Mouse (Mus musculus): ENCODE measurements at regions not wholly inside any gene's neighbourhood (a gene's known extent, or its start where the extent isn't known, plus 50 kb on each side); places are given as distances from the start of the nearest gene placed in this dataset.

- no peak for ATAC-seq (replicated peaks; ENCODE audit: poor library complexity)
These were observed 389.3 kb upstream of the Cited2 start for GRCm38 (mm10) chr10:17333676-17334075.

DNA sequence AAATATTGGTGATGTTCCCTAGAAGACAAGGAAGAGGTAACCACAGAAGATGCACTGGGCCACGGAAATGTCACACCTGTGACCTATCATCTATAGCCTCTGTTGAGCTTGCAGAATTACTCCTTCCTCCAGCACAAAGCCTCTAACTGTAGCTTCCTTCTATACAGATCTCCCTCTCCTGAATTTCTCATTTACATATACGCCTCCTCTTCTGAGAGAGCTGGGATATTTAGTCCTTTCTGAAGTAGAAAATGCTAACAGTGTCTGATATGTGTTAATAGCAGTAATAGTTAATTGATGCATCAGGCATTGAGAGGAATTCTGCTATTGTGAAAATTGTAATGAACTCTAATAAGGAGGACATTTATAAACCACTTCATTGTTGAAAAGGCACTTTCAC lies 385.8 kb upstream of the Cited2 start:
- ATAC-seq (replicated peaks; ENCODE audit: poor library complexity), result no peak

GRCm38 (mm10) chr10:17343829-17344228 lies 379.2 kb upstream of the Cited2 start:
- peak; percentile 71; the same call in 1 of the 2 replicates for ATAC-seq (replicated peaks; ENCODE audit: poor library complexity)

DNA sequence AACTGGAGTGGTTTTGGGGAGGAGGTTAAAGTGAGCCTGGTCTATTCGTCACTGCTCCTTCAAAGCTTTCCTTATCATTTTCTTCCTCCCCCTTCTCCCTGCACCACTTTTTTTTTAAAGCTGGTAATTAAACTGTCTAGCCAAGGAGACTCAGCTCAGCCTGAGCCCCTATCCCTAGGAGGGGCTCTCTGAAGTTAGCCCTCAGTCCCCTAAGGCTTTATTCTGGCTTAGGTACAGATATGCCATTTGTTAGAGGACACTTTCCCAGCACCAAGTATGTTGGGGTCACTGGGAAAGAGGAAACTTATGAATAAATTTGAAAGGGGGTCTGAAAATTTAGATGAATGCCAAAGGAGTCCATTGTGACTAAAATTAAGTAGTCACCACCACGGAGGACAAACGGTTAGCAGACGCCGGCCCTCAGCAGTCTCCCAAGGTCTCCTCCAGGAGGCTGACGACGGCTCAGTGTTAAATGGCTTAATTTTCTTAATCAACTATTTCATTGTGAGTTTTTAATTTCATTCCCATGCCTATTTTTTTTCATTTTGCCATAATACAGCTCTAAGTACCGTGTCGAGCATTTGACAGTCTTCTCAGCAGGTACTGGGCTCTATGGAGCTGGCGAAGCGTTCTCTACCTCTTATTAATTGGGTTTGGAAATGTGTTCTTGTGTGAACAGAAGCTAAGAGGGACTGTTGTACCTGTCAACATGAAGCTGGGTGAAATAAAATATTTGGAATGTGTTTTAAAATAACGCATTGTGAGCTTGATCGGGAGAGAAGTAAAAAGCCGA lies 370.6 kb upstream of the Cited2 start:
- no peak for ATAC-seq (replicated peaks; ENCODE audit: poor library complexity)

DNA sequence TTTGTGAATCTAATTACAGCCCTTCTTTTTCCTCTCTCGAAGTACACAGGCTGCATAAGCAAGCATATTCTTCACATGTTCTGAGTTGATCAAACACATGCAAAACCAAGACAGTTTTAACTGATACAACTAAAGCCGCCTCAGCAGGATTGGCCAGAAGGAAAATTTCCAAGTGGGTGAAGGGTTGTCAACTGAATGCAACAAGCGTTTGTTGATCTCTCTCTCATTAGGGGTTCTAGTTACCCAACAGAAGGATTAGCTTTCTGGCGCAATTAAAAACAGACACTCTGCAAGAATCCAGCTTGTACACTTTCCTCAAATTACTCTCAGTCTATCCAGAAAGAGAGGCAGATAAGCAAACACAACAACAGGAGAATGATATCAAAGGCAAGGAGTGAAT lies 367.5 kb upstream of the Cited2 start:
- no peak for ATAC-seq (replicated peaks; ENCODE audit: poor library complexity)

DNA sequence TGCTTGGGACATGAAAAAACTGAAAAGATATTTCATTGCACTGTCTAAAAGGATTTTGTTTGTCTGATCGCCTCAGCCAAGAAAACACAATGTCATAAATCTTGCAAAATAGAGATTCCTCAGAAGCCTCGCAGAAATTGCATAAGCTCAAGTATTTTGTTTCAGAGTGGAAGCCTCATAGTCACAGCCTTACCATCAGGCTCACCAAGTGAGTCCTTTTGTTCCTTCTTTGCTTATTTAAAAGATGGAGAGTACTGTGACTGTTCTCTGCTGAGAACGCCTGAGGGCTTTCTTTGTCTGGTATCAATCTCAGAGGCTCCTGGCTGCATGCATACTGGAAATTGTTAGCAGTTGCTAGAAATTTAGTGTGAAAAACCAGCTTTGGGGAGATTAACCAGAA lies 367.0 kb upstream of the Cited2 start:
- ATAC-seq (replicated peaks; ENCODE audit: poor library complexity), result no peak

DNA sequence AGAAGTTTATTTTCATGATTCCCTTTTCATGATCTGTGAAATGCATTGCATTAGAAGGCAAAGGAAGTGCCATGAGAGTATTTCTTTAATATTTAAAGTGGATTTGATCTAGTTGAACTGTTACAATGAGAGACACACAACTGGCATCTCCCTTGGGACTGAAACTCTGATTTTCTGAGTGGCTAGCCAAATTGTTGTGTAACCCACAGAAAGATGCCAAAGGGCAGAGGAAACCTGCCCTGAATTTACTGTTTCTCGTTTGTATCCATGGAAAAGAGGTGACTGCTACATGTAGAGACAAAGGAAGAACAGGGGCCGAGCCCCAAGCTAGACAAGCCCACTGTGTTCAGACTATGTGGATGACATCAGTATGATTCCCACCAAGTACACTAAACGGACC lies 360.4 kb upstream of the Cited2 start:
- no peak for ATAC-seq (replicated peaks; ENCODE audit: poor library complexity)

- peak; percentile 50; the same call in 1 of the 2 replicates for ATAC-seq (replicated peaks; ENCODE audit: poor library complexity)
These were observed 356.8 kb upstream of the Cited2 start for GRCm38 (mm10) chr10:17366042-17366740.

GRCm38 (mm10) chr10:17367026-17367425 lies 356.0 kb upstream of the Cited2 start:
- ATAC-seq (replicated peaks; ENCODE audit: poor library complexity), result no peak

GRCm38 (mm10) chr10:17367430-17367829 lies 355.6 kb upstream of the Cited2 start:
- ATAC-seq (replicated peaks; ENCODE audit: poor library complexity), result no peak

DNA sequence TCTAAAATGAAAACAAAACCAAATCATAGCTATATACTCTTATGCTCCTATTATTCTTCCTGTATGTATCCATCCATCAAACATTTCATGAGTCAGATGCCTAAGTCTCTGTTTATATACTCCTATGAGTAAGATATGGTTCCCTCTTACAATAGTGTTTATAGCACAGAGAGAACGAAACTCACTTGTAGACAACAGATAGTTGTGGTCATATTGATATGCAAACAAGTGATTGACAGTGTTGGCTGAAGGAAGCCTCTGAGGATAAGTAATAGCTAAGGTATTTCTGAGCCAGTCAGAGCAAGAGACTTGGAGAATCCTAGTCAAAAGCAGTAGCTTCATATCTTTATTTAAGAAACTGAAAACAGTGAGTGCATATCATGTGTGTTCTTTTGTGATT lies 354.4 kb upstream of the Cited2 start:
- no peak for ATAC-seq (replicated peaks; ENCODE audit: poor library complexity)

DNA sequence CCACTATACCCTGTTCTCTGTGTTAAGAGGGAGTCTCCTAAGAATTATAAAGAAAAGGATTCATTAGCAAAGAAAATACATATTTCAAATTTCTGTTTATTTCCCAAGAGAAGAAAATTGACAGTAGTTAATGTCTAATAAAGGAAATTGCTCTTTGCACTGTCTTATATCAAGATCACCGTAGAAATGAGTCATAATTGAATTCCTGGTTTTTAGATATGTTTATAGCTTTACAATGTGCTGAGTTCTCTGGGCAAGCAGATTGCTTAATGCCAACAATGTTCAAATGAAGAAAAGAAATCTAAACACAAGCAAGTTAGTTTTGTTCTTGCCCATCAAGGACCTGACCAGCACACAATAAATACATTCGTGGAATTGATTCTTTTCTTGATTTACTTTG lies 350.1 kb upstream of the Cited2 start:
- ATAC-seq (replicated peaks; ENCODE audit: poor library complexity), result no peak

- no peak for ATAC-seq (replicated peaks; ENCODE audit: poor library complexity)
These were observed 349.0 kb upstream of the Cited2 start for GRCm38 (mm10) chr10:17374047-17374446.

GRCm38 (mm10) chr10:17382990-17383389 lies 340.0 kb upstream of the Cited2 start:
- ATAC-seq (replicated peaks; ENCODE audit: poor library complexity), result peak; percentile 44; the same call in 1 of the 2 replicates

GRCm38 (mm10) chr10:17385181-17385580 lies 337.8 kb upstream of the Cited2 start:
- no peak for ATAC-seq (replicated peaks; ENCODE audit: poor library complexity)

GRCm38 (mm10) chr10:17387296-17387695 lies 335.7 kb upstream of the Cited2 start:
- no peak for ATAC-seq (replicated peaks; ENCODE audit: poor library complexity)

DNA sequence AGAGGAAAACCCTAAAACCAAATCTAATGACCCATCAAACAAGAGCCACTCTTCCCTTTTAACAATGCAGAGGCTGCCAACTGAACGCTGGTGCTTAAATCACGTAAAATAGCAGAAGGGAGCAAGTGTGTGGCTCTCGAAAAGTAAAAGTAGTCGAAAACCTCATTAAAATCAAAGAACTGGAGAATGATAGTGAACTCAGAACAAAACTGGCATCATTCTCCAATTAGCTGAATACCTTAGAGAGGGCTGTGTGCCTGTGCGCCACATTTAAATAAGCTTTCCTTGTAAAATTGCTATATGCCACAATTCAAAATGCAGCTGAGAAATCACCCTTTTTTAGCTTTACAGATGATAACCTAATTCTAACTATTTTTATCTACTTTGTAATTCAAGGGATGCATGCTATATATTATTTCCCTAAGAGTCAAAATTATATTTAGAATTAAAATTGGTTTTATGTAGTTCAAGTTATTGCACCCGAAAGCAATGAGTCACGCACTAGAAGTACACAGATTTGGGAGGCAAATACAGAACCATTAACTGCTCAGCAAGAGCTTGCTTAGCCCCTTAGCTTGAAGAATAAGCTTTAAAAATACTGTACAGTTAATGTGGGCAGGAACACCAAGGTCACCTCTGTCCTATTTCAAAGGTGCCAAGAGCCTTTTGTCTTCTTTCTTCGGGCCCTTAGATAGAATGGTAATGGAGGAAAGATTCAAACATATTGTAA lies 327.4 kb upstream of the Cited2 start:
- ATAC-seq (replicated peaks; ENCODE audit: poor library complexity), result no peak

DNA sequence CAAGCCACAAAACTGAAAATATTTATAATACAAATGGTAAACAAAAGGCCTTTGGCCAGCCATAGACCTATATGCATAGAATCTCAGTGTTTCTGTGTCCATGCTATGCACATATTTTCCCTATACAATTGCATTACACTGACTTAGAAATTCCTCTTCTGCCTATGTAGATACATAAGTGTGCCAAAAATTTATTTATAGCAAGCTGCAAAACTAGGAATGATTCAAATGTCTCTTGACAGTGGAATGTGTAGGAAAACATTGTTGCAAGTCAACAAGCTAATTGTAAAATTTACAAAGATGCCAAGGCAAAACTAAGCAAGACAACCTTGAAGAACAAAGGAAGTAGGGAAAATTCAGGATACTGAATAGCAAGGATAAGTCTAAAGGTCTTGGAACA lies 319.1 kb upstream of the Cited2 start:
- ATAC-seq (replicated peaks; ENCODE audit: poor library complexity), result no peak

- peak; percentile 82 for ATAC-seq (replicated peaks; ENCODE audit: poor library complexity)
These were observed 315.0 kb upstream of the Cited2 start for GRCm38 (mm10) chr10:17407854-17408606.

DNA sequence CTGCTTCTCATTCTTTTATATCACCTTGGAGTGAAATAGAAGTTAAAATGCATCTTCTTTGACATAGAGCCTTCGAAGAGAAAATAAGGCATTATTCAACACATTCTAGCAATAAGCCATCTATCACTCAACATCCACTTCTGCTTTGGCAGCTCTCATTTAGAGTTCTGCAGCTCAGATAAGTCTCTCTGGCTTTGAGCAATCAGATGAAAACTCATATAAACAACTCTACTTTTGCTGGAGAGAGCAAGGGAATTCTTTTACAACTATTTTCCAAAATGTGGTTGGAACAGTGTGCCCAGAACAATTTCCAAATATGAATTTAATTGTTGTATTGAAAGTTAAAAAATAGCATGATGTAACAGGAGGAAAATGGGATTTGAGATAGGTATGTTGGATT lies 314.2 kb upstream of the Cited2 start:
- ATAC-seq (replicated peaks; ENCODE audit: poor library complexity), result no peak

Data from megakaryocyte progenitor cell, adult 5-6 weeks (primary cell).